Mouse (Mus musculus) right cerebral cortex, postnatal 14 days (tissue): ENCODE measurements around the gene Sbno2.
"Not testable (repeated sequence)": the region's sequence is repeated elsewhere in the genome, so short reads cannot be mapped to it uniquely, and the experiment has no call there.

Experiments
- DNase-seq: peaks from one replicate; pipeline ENCODE4 v3.0.0; 2022

Gene Sbno2

DNA sequence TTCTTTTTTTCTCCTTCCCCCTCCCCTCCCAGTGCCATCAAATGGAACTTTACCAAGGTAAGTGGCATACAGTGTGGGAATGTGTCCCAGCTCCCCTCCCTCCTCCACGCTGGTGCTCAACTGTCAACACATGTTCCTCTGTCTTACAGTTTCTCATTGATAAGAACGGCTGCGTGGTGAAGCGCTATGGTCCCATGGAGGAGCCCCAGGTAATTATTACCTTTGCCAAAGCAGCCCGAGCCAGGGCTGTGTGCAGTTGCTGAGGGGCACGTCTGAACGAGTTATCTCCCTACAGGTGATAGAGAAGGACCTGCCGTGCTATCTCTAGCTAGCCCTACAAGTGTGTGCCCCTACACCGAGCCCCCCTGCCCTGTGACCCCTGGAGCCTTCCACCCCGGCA, 49.5 kb downstream of the Sbno2 start:
- no peak for DNase-seq

DNA sequence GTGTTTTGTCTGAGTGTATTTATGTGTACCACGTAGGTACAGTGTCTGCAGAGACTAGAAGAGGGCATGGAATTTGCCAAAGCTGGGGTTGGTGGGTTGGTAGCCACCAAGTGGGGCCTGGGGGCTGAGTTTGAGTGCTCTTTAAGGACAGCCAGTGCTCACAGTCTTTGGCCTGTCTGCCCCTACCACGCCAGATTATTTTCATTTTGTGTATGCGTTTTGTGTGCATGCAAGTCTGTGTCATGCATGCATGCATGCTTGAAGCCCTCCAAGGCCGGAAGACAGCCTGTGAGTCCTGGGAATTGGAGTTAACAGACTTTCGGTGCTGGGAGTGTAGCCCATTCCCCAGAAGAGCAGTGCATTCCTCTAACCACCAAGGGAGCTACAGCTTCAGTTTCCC, 50.0 kb downstream of the Sbno2 start:
- no peak for DNase-seq

- DNase-seq, result not testable (repeated sequence)
Observed at GRCm38 (mm10) chr10:80054911-80055310, 50.5 kb downstream of the Sbno2 start.

DNA sequence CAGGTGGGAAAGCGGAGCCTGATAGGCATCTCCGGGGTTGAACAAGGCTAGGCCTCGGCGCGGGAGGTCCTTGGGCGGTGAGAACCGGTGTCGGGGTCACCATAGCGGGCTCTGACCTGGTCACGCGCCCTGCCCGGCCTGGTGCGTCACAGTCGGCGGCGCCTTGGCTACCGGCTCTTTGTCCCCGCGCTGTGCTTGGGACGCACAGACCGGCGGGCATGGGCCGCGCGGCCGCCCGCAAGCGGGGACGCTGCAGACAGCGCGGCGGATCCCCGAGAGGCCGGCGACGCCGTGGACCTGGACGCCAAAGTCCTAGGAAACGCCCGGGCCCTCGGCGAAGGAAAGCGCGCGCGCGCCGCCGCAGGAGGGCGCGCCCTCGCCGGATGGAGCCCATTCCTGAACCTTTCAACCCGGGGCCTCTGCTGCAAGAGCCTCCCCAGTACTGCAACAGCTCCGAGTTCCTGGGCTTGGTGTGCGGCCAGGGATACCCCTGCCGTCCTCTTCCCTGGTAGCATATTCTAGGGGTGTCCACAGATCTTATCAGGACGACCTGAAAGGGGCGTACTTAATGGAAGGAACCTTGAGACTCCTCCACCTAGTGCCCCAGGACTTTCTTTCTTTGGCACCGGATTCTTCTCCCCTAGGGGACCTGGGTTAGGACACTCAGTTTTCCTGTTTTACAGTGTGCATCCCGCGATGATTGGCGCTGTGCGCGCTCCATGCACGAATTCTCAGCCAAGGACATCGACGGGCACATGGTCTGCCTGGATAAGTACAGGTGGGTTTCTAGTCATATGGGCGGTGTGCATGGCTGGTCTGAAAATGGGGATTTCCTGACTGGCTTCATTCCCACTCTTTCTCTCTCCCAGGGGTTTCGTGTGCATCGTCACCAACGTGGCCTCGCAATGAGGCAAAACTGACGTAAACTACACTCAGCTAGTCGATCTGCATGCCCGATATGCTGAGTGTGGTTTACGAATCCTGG, 51.2 kb downstream of the Sbno2 start:
- peak; percentile 58 for DNase-seq

DNA sequence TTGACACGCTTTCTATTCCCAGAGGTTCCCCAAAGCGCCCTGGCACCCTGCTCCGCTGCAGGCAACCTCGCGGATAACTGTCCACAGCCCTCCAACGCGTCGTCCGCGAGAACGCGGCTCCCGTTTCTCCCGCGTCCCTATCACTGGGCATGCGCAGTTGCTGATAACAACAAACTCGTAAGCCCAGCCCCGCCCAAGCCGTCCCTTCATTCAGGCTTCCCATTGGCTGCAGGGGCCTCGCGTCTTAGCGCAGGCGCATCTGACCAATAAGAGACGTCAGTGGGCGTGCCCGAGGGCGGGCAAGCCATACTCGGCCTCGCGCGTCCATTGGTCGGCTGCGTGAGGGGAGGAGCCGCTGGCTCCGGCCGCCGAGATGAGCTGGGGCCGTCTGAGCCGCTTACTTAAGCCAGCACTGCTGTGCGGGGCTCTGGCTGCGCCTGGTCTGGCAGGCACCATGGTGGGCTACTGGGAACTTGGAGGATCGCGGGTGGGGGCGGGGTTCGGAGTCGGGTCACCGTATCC, 52.1 kb downstream of the Sbno2 start:
- peak; percentile 99 for DNase-seq

DNA sequence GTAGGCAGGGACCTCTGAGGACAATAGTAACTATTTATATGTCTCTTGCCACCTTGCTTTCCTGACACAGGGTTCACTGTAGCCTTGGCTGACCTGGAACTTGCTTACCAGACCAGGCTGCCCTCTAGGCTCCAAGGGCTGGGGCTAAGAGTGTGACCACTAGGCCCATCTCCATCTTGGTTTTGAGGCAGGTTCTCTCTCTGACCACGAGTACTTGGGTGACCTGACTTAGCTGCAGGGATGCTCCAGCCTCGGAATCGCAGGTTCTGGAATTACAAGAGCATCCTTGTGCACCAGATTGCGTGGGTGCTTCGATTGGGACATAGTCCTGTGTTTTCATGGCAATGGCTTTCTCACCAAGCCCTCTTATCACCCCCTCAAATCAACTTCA, 53.0 kb downstream of the Sbno2 start:
- no peak for DNase-seq

GRCm38 (mm10) chr10:80051618-80052373, 53.6 kb downstream of the Sbno2 start:
- DNase-seq, result no peak

DNA sequence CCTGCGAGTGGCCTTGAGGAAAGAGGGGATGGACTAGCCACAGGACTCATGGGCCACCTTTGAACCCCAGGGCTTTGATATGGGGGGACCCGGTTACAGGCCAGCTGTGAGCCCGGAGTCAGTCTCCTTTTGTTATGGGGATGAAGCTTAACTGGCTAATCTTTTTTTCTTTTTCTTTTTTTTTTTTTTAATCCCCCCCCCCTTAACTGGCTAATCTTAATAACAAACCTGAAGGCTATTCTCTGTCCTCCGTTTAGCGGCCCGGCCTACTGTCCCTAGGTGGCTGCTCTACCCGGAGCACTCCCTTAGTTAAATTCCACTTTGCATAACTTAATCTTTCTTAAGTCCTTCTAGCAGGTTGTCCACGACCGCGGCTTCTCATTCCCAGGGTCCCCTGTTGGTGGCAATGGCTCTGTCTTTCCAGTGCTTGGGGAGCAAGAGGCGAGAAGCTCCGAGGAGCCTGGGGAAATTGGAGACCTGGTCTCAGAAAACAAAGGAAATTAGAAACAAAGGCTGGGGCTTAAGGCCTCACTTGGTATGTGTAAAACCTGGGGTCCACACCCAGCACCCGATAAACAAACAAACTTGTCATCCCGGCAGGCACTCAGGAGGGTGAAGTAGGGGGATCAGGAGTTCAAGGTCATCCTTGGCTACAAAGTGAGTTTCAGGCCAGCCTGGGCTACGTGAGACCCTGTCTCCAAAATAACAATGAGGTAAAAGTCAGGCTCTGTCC, 54.3 kb downstream of the Sbno2 start:
- DNase-seq, result no peak

DNA sequence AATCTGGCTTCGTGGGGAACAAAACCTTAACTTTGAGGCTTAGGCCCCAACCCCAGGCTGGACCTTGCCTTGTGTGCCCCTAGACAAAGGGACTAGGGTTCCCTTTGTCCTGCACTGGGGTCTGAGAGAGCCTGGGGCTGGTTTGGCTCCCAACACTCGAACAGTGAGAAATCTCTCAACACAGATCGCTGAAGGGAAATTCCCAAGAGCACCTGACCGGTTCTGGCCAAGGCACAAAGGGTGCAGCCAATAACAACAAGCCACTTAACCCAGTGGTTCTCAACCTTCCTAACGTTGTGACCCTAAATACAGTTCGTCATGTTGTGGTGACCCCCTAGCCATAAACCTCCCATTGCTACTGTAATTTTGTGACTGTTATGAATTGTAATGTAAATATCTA, 55.1 kb downstream of the Sbno2 start:
- no peak for DNase-seq

DNA sequence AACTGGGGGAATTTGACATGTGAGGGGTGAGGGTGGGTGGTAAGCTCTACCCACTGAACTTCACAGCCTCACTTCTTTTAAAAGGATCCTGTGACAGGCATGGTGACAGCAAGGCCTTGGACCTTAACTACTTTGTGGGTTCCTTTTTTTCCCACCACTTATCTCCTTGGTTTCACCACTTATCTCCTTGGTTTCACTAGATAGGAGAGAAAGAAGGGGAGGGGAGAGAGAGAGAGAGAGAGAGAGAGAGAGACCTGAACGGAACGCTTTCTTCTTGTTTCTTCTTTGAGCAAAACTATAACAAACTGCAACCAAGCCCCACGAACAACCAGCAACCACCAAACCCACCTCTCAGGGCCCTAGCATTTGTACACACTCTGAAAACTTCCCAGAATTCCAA, 56.5 kb downstream of the Sbno2 start:
- DNase-seq, result no peak

DNA sequence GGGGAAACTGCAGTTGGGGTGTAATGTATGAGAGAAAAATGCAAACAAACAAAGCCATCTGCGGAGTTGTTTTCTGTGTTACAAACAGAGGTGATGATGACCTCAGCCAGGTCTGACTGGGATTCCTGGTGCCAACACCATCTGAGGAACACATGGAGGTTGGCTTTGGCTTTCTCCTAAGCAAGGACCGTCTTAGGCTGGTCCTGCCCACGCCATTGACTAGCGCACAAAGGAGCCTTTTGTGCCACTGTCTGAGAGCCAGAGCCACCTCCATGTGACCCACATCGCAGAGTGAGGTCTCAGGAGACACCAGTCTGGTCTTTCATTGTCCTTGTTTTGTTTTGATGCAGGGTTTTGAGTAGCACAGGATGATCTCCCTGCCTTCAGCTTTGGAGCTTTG, 57.0 kb downstream of the Sbno2 start:
- no peak for DNase-seq

DNA sequence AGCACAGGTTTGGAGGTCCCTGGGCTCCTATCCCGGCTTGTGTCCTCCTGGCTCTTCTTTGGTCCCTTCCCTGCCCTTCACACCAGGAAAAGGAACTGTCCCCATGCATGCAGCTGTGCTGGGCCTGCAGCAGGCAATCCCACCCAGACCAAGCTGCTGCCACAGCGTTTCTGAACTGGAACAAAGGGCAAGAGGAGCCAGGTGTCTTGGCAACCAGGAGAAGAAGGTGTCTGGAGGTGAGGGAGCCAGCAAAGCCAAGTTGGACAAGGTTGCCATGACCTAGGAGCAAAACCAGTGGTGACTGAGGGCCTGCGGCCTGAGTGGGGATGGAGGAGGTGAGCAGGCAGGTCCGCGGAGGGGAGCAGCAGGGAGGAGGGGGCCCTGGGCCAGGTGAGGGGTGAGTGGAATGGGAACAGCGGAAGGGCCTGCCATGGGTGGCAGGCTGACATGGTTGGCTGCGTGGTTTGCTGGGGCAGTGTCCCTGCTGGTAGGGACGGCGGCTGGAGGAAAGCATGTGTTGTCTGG, 58.3 kb downstream of the Sbno2 start, which contains the start of gene Gpx4:
TSS of gene Gpx4 (plus strand) at position 126 of the 525 bp plus-strand sequence.
- no peak for DNase-seq

DNA sequence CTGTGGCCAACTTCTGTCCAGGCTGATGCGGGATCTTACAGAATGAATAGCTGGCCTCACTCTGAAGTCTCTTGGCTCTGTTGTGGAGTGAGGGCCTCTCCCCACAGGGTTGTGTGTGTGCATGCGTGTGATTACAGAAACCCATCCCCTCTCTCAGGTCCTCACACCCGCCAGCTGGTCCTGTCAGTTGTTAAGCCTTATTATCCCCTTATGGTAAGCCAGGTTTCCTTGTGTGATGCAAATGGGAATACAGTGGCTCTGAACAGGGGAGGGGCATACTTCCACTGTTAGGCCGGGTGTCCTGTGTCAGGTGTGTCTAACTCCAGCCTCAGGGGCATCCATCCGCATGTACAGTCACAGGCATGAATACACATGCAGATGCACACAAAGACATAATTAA, 59.6 kb downstream of the Sbno2 start:
- no peak for DNase-seq

DNA sequence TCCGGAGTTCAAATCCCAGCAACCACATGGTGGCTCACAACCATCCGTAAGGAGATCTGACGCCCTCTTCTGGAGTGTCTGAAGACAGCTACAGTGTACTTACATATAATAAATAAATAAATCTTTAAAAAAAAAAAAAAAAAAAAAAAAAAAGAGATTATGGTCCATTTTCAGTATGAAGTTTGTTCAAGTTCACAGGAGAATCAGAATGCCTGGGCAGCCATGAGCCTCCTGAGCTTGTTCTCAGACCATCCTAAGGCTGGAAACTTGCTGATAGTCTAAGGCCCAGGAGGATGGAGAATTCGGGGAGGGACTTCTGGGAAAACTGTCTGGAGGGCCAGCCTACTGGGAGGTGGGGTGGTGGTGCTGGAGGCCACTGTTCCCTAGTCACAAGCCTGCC, 60.0 kb downstream of the Sbno2 start:
- DNase-seq, result not testable (repeated sequence)

- DNase-seq, result no peak
Observed at GRCm38 (mm10) chr10:80044087-80044486, 61.3 kb downstream of the Sbno2 start.

GRCm38 (mm10) chr10:80041409-80042060, 63.8 kb downstream of the Sbno2 start:
- not testable (repeated sequence) for DNase-seq

GRCm38 (mm10) chr10:80039559-80039979, 65.8 kb downstream of the Sbno2 start, which contains the start of gene Polr2e:
TSS of gene Polr2e (minus strand) at chr10:80039795.
- DNase-seq, result peak; percentile 95

GRCm38 (mm10) chr10:80036832-80037231, 68.5 kb downstream of the Sbno2 start:
- DNase-seq, result no peak

GRCm38 (mm10) chr10:80035686-80036085, 69.7 kb downstream of the Sbno2 start:
- no peak for DNase-seq

GRCm38 (mm10) chr10:80035148-80035547, 70.2 kb downstream of the Sbno2 start:
- DNase-seq, result no peak

DNA sequence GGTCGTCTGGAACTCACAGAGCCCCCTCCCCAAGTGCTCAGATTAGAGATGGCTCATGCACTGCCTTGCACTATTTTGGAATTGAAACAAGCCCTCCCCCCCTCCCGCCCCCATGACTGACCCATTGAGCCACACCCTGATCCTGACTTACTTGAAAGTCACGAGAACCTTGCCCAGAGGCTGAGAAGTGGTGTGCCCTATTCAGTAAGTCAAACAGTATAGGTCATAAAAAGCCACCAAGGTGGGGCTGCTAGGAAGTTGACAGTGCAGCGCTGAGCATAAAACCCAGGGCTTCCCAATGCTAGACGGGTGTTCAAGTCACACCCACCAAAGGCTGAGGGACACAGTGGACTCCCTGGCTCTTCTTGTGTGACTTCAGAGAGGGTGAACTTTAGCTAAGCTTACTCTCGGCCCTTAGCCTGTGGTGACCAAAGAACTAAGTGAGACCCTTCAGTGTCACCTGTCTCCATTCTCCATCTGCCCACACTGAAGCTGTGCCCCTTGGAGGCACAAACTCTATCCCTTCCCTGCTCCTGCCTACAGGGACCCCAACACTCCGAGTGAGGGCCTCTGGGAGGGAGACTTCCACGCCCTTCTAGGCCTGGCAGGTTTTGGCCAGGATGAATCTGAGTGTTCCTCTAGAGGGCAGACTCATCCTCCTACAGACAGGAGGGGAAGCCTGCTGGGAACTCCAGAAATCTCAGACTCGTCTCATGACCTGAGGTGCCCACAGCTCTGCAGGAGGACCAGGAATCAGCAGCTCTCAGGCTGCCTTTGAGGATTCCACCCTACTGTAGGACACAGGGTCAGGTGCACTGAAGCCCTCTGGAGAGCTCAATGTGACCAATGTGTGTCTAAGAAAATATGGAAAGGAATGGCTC, 71.6 kb downstream of the Sbno2 start:
- DNase-seq, result no peak
